In the genomic region with DNA sequence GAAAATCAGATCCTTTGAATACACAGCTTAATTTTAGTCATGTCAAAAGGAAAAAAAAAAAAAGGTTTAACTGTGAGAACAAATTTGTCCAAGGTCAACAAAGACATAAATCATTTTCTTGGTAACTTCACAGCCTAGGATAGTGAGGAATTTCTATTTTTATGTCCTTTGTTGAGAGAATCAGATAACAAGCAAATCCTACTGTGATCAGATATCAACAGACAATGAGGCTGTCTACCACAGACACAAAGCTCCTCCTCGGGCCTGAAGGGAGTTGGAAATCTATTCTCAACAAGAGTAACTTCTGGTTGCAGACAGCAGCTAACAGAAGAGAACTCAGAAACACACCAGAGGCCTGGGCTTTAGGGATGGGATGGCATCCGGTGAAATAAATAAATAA, we compare ENCODE assay signal across 20 mouse cellular contexts. TPM values are rescaled to one million over a fixed set of nuclear protein-coding genes. Genes with fewer than 3 reads are reported as not detected.
"Had no signal": no experiment of that assay in that cellular context is flagged by ENCODE, and none has a peak within 500 bp of the region (broad histone marks: within the 10 kb centered on the region; RNA-seq: fewer than 3 reads in every experiment).

No protein-coding gene starts in this region.

- H3K27me3 ChIP-seq: hindbrain, embryonic 15.5 days; limb, embryonic 13.5 days; liver, embryonic 12.5 days; liver, embryonic 15.5 days; midbrain, embryonic 13.5 days had no signal

- ATAC-seq: intestine, postnatal 0 days; liver, embryonic 12.5 days; midbrain, embryonic 13.5 days; midbrain, embryonic 16.5 days had no signal

- H3K4me1 ChIP-seq: hindbrain, embryonic 15.5 days; limb, embryonic 10.5 days; limb, embryonic 13.5 days; liver, embryonic 12.5 days; liver, embryonic 15.5 days; megakaryocyte, embryonic 14.5 days; midbrain, embryonic 13.5 days had no signal

- H3K36me3 ChIP-seq: hindbrain, embryonic 15.5 days; limb, embryonic 10.5 days; limb, embryonic 13.5 days; liver, embryonic 12.5 days; liver, embryonic 15.5 days; midbrain, embryonic 10.5 days; midbrain, embryonic 13.5 days had no signal

- H3K9me3 ChIP-seq: hindbrain, embryonic 15.5 days; limb, embryonic 10.5 days; limb, embryonic 13.5 days; liver, embryonic 12.5 days; liver, embryonic 15.5 days; midbrain, embryonic 10.5 days; midbrain, embryonic 13.5 days had no signal

- H3K4me3 ChIP-seq: hindbrain, embryonic 15.5 days; layer of hippocampus, adult 2 months; limb, embryonic 10.5 days; limb, embryonic 13.5 days; liver, embryonic 12.5 days; liver, embryonic 15.5 days; megakaryocyte, embryonic 14.5 days; midbrain, embryonic 10.5 days; midbrain, embryonic 13.5 days; myocyte had no signal

- H3K27ac ChIP-seq: hindbrain, embryonic 15.5 days; layer of hippocampus, adult 2 months; limb, embryonic 10.5 days; limb, embryonic 13.5 days; liver, embryonic 12.5 days; liver, embryonic 15.5 days; midbrain, embryonic 10.5 days; midbrain, embryonic 13.5 days; stomach, postnatal 0 days had no signal

- H3K4me2 ChIP-seq: hindbrain, embryonic 15.5 days; limb, embryonic 13.5 days; liver, embryonic 12.5 days; liver, embryonic 15.5 days; midbrain, embryonic 13.5 days had no signal

- H3K9ac ChIP-seq: hindbrain, embryonic 15.5 days; limb, embryonic 13.5 days; liver, embryonic 12.5 days; liver, embryonic 15.5 days; midbrain, embryonic 13.5 days had no signal

- DNase-seq: layer of hippocampus, adult 9-11 months; liver; lung, adult 2 months; right cerebral cortex, postnatal 14 days; right cerebral cortex, postnatal 4 days; thymus, adult 2 months; thymus, postnatal 25 days had no signal

RNA-seq across cellular contexts. Expression of a gene that starts 38.0 kb away (rescaled TPM):
- polyA plus RNA-seq: myocyte had no signal
